In genomic region chr8:91988866-91989633, GRCm38 (mm10) we compare ENCODE assay signal across 15 mouse cellular contexts.
DNase-seq lines count a peak whose midpoint lies in the region; ATAC-seq lines count a peak whose summit lies in the region.
"Had no signal": no experiment of that assay in that cellular context is flagged by ENCODE, and none has a peak within 500 bp of the region (broad histone marks: within the 10 kb centered on the region; RNA-seq: fewer than 3 reads in every experiment).

No protein-coding gene starts in this region.

- ATAC-seq in heart, embryonic 14.5 days (ENCODE audit: insufficient number of reproducible peaks, insufficient read depth, low FRiP score, low read depth), result no peak; the same call in 1 of the 2 replicates
- ATAC-seq in kidney, embryonic 16.5 days (ENCODE audit: low FRiP score, low TSS enrichment), result peak; percentile 69; the same call in 1 of the 2 replicates
- no peak for ATAC-seq in forebrain, embryonic 11.5 days (replicated peaks; ENCODE audit: low FRiP score)
- no peak for ATAC-seq in erythroid progenitor cell, adult 5-6 weeks (replicated peaks; ENCODE audit: low FRiP score, poor library complexity, severe bottlenecking)
- ATAC-seq: forebrain, embryonic 13.5 days had no signal

- DNase-seq in heart, adult 11 months, result peak; percentile 95
- DNase-seq in heart, postnatal 25 days (ENCODE audit: low spot score), result no peak
- DNase-seq in adrenal gland, postnatal 36 days, result peak; percentile 16 to 33
- DNase-seq in urinary bladder, postnatal 25 days (ENCODE audit: low spot score), result no peak
- DNase-seq in forebrain, embryonic 11.5 days (ENCODE audit: low spot score), result no peak
- DNase-seq: cerebellum, postnatal 10 days; lung, adult 18-20 months had no signal

- H3K27me3 ChIP-seq in heart, embryonic 14.5 days (ENCODE audit: control insufficient read depth, insufficient read depth, low read length), result peaks cover 16% of the 10 kb centered on the region; the same call in 1 of the 2 replicates
- H3K27me3 ChIP-seq in kidney, embryonic 16.5 days (ENCODE audit: insufficient read depth, low read length), result peaks cover 49% of the 10 kb centered on the region
- peaks cover 49% of the 10 kb centered on the region for H3K27me3 ChIP-seq in forebrain, embryonic 11.5 days (ENCODE audit: control insufficient read depth, insufficient read depth, low read length)

- H3K4me1 ChIP-seq in heart, embryonic 14.5 days (ENCODE audit: control insufficient read depth in 2 of 2, insufficient read depth in 2 of 2, low read length in 2 of 2), result peaks cover 26 to 51% of the 10 kb centered on the region in 2 experiments
- H3K4me1 ChIP-seq in kidney, embryonic 16.5 days (ENCODE audit: insufficient read depth, low read length), result peaks cover 6% of the 10 kb centered on the region; the same call in 1 of the 2 replicates
- peaks cover 7% of the 10 kb centered on the region for H3K4me1 ChIP-seq in forebrain, embryonic 11.5 days (replicated peaks; ENCODE audit: control insufficient read depth, insufficient read depth, low read length)

- H3K4me3 ChIP-seq in heart, embryonic 14.5 days (ENCODE audit: control insufficient read depth in 1 of 2, insufficient read depth in 1 of 2, low read depth in 1 of 2, low read length in 2 of 2), result no peak overlapping the region
- H3K4me3 ChIP-seq in kidney, embryonic 16.5 days (ENCODE audit: low read length), result no peak overlapping the region
- no peak overlapping the region for H3K4me3 ChIP-seq in forebrain, embryonic 11.5 days (ENCODE audit: low read depth, low read length)
- H3K4me3 ChIP-seq: embryonic facial prominence, embryonic 13.5 days; forebrain, embryonic 13.5 days; hindbrain, embryonic 13.5 days; left cerebral cortex, adult 2 months; midbrain, embryonic 12.5 days had no signal

- 23% methylated on average over 11 of the region's 11 CpGs for WGBS in heart, embryonic 14.5 days
- WGBS in kidney, embryonic 16.5 days, result 50% methylated on average over 11 of the region's 11 CpGs
- WGBS in forebrain, embryonic 11.5 days, result 77% methylated on average over 11 of the region's 11 CpGs

- peak overlapping the region; percentile 46 to 86; a peak in 3 of 4 replicates for H3K27ac ChIP-seq in heart, embryonic 14.5 days (replicated peaks in 1 of 2; ENCODE audit: control insufficient read depth in 1 of 2, insufficient read depth in 1 of 2, low read depth in 2 of 2, low read length in 2 of 2)
- no peak overlapping the region for H3K27ac ChIP-seq in kidney, embryonic 16.5 days (ENCODE audit: low read length)
- no peak overlapping the region for H3K27ac ChIP-seq in forebrain, embryonic 11.5 days (ENCODE audit: low read depth, low read length)
- H3K27ac ChIP-seq: embryonic facial prominence, embryonic 13.5 days; forebrain, embryonic 13.5 days; hindbrain, embryonic 13.5 days; left cerebral cortex, adult 2 months; midbrain, embryonic 12.5 days had no signal

- peak overlapping the region; percentile 41; the same call in 1 of the 2 replicates for H3K9ac ChIP-seq in heart, embryonic 14.5 days (ENCODE audit: low read length)
- no peak overlapping the region for H3K9ac ChIP-seq in kidney, embryonic 16.5 days (replicated peaks; ENCODE audit: low read length)
- H3K9ac ChIP-seq in forebrain, embryonic 11.5 days (ENCODE audit: low read length), result no peak overlapping the region
- H3K9ac ChIP-seq: embryonic facial prominence, embryonic 13.5 days; forebrain, embryonic 13.5 days; hindbrain, embryonic 13.5 days; midbrain, embryonic 12.5 days had no signal

- intact Hi-C loops in heart, postnatal 25 days (cut with DNase I), result loop anchor here (5.0 kb wide), 1 partner anchor 368 kb away; the partner anchor contains the start of gene Irx5

- peak overlapping the region; percentile 19; the same call in 1 of the 2 replicates for H3K4me2 ChIP-seq in heart, embryonic 14.5 days (ENCODE audit: low read length)
- H3K4me2 ChIP-seq in kidney, embryonic 16.5 days (replicated peaks; ENCODE audit: low read depth, low read length), result no peak overlapping the region
- no peak overlapping the region for H3K4me2 ChIP-seq in forebrain, embryonic 11.5 days (ENCODE audit: low read depth, low read length, severe bottlenecking)
- H3K4me2 ChIP-seq: embryonic facial prominence, embryonic 13.5 days; forebrain, embryonic 13.5 days; hindbrain, embryonic 13.5 days; midbrain, embryonic 12.5 days had no signal

- H3K9me3 ChIP-seq in heart, embryonic 14.5 days (ENCODE audit: control insufficient read depth, low read length), result peaks cover 6% of the 10 kb centered on the region; the same call in 1 of the 2 replicates
- peaks cover 5% of the 10 kb centered on the region for H3K9me3 ChIP-seq in kidney, embryonic 16.5 days (ENCODE audit: low read length)
- H3K9me3 ChIP-seq in forebrain, embryonic 11.5 days (ENCODE audit: control insufficient read depth, low read length), result no peaks in the 10 kb centered on the region
- H3K9me3 ChIP-seq: embryonic facial prominence, embryonic 13.5 days; hindbrain, embryonic 13.5 days; midbrain, embryonic 12.5 days had no signal

- H3K36me3 ChIP-seq in heart, embryonic 14.5 days (ENCODE audit: control insufficient read depth, insufficient read depth, low read length), result no peaks in the 10 kb centered on the region
- H3K36me3 ChIP-seq in kidney, embryonic 16.5 days (ENCODE audit: insufficient read depth, low read length), result no peaks in the 10 kb centered on the region
- no peaks in the 10 kb centered on the region for H3K36me3 ChIP-seq in forebrain, embryonic 11.5 days (ENCODE audit: control insufficient read depth, insufficient read depth, low read length)
- H3K36me3 ChIP-seq: embryonic facial prominence, embryonic 13.5 days; hindbrain, embryonic 13.5 days; midbrain, embryonic 12.5 days had no signal

Comparison
In these comparisons a context has a peak if more than half of its experiments do, and no peak if none do; other contexts are left out.
1. DNase-seq: peak in heart, adult 11 months (single experiment) and adrenal gland, postnatal 36 days (2 of 2); none in heart, postnatal 25 days (single experiment), urinary bladder, postnatal 25 days (single experiment) and forebrain, embryonic 11.5 days (single experiment).
2. H3K27ac ChIP-seq: peak in heart, embryonic 14.5 days (2 of 2); none in kidney, embryonic 16.5 days (single experiment) and forebrain, embryonic 11.5 days (single experiment).